Mouse (Mus musculus): ENCODE measurements around the gene Ephb2. TPM values are rescaled to one million over a fixed set of nuclear protein-coding genes. Genes with fewer than 3 reads are reported as not detected.
A peak's percentile ranks its signal among the peaks of the same experiment; 100 is the strongest.

Ephb2 gene
- total and polyA plus RNA-seq, 2 experiments from 2014 or later, result 15.6 to 202 TPM

GRCm38 (mm10) chr4:136867690-136868345 is 32.0 kb upstream of the Ephb2 start:
- DNase-seq (ENCODE audit: low spot score) (peak; percentile 58), ATAC-seq (ENCODE audit: low FRiP score) (no peak)
- no peaks in the 10 kb centered on the region for H3K27me3 ChIP-seq (ENCODE audit: insufficient read depth, low read length)
- no peaks in the 10 kb centered on the region for H3K36me3 ChIP-seq (ENCODE audit: insufficient read depth, low read length)
- TF ChIP-seq CTCF (IDR thresholded peaks at IDR 0.05), result no peak
- H3K9me3 ChIP-seq (ENCODE audit: low read length), result no peaks in the 10 kb centered on the region
- no peak overlapping the region for H3K4me3 ChIP-seq (ENCODE audit: low read depth, low read length)
- 25% methylated on average over 10 of the region's 12 CpGs for WGBS
- no peak overlapping the region for H3K9ac ChIP-seq (replicated peaks; ENCODE audit: low read length, poor library complexity, severe bottlenecking)
- no peak overlapping the region for H3K4me2 ChIP-seq (ENCODE audit: low read depth, low read length, poor library complexity, severe bottlenecking)
- H3K27ac ChIP-seq (ENCODE audit: low read depth, low read length), result no peak overlapping the region
- H3K4me1 ChIP-seq (ENCODE audit: insufficient read depth, low read length), result peaks cover 20% of the 10 kb centered on the region

DNA sequence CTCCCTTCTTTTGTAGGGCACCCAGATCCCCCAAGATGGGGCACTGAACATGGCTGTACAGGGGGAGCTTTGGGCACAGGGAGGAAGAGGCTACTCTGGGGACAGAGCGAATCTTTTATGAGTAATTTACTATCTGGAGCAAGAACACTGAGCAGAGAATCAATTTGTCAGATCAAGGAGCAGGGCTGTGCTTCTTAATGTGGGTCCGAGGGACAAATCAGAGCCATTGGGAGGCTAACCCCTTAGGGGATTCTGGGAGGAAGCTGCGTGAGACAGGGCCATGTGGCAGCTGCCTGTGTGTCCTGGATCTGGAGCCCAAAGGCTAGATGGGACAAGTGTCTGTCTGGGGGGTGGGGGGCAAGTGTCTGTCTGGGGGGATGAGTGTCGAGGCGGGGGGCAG is 29.7 kb upstream of the Ephb2 start:
- H3K9me3 ChIP-seq (ENCODE audit: low read length), result no peaks in the 10 kb centered on the region
- H3K4me1 ChIP-seq (ENCODE audit: insufficient read depth, low read length), result peaks cover 26% of the 10 kb centered on the region
- WGBS, result 42% methylated on average over 5 of the region's 5 CpGs
- H3K27ac ChIP-seq (ENCODE audit: low read depth, low read length), result peak overlapping the region; percentile 65
- no peaks in the 10 kb centered on the region for H3K27me3 ChIP-seq (ENCODE audit: insufficient read depth, low read length)
- TF ChIP-seq CTCF (IDR thresholded peaks at IDR 0.05), result no peak
- 0 out of 2 replicates have a peak overlapping the region, but pooled peaks have one; percentile 13 for H3K9ac ChIP-seq (replicated peaks; ENCODE audit: low read length, poor library complexity, severe bottlenecking)
- no peaks in the 10 kb centered on the region for H3K36me3 ChIP-seq (ENCODE audit: insufficient read depth, low read length)
- no peak overlapping the region for H3K4me3 ChIP-seq (ENCODE audit: low read depth, low read length)
- ATAC-seq (ENCODE audit: low FRiP score) (no peak), DNase-seq (ENCODE audit: low spot score) (no peak)
- H3K4me2 ChIP-seq (ENCODE audit: low read depth, low read length, poor library complexity, severe bottlenecking), result 0 out of 2 replicates have a peak overlapping the region, but pooled peaks have one; percentile 9

DNA sequence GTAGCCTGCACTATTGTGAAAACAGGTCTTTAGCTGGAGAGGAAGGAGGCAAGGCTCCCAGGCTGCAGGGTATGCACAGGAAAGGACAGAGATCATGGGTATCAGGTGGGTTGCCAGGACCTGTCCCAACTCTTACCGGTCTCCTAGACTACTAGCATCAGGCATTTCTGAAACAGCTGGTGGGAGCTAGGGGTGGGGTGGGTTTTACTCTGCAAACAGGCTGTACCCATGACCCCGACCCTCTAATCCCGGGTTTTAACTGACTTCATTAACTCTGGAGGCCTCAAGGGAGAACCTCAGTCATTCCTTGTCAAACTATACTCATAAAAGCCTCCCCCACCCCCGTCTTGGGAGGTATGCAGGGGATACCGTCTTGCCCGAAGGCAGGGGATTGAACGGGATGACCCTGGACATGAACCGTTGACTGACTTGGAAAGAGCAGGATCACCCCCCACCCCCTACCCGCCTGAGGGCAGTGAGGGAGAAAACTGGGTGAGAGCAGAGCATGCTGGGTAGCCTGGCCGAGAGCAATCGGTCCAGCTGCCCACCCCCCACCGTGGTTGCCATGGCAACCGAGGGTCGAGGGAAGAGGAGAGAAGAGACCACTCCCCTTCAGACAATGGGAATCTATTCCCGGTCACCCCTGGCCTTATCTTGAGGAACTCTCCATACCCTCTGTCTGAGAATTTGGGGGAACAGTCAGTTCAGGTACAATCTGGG is 29.1 kb upstream of the Ephb2 start:
- whole genome bisulfite sequencing, result 3% methylated on average over 15 of the region's 15 CpGs
- H3K27me3 ChIP-seq (ENCODE audit: insufficient read depth, low read length), result no peaks in the 10 kb centered on the region
- 0 out of 2 replicates have a peak overlapping the region, but pooled peaks have one; percentile 13 for H3K9ac ChIP-seq (replicated peaks; ENCODE audit: low read length, poor library complexity, severe bottlenecking)
- ATAC-seq (ENCODE audit: low FRiP score), result 0 out of 2 replicates have a peak, but pooled peaks have one; percentile 20
- H3K9me3 ChIP-seq (ENCODE audit: low read length), result no peaks in the 10 kb centered on the region
- H3K4me3 ChIP-seq (ENCODE audit: low read depth, low read length), result no peak overlapping the region
- H3K4me2 ChIP-seq (ENCODE audit: low read depth, low read length, poor library complexity, severe bottlenecking), result 0 out of 2 replicates have a peak overlapping the region, but pooled peaks have one; percentile 9
- no peak for TF ChIP-seq CTCF (IDR thresholded peaks at IDR 0.05)
- H3K4me1 ChIP-seq (ENCODE audit: insufficient read depth, low read length), result peaks cover 26% of the 10 kb centered on the region
- DNase-seq (ENCODE audit: low spot score), result peak; percentile 85
- no peaks in the 10 kb centered on the region for H3K36me3 ChIP-seq (ENCODE audit: insufficient read depth, low read length)
- peak overlapping the region; percentile 65 for H3K27ac ChIP-seq (ENCODE audit: low read depth, low read length)

- no peak for TF ChIP-seq CTCF (IDR thresholded peaks at IDR 0.05)
- Histone ChIP-seq H3K4me2 (ENCODE audit: low read depth, low read length, poor library complexity, severe bottlenecking) (no peak overlapping the region), H3K9me3 (ENCODE audit: low read length) (no peaks in the 10 kb centered on the region), H3K27ac (ENCODE audit: low read depth, low read length) (no peak overlapping the region), H3K4me1 (ENCODE audit: insufficient read depth, low read length) (peaks cover 26% of the 10 kb centered on the region), H3K36me3 (ENCODE audit: insufficient read depth, low read length) (no peaks in the 10 kb centered on the region), H3K9ac (replicated peaks; ENCODE audit: low read length, poor library complexity, severe bottlenecking) (no peak overlapping the region), H3K4me3 (ENCODE audit: low read depth, low read length) (no peak overlapping the region), H3K27me3 (ENCODE audit: insufficient read depth, low read length) (no peaks in the 10 kb centered on the region)
- ATAC-seq (ENCODE audit: low FRiP score) (no peak), DNase-seq (ENCODE audit: low spot score) (no peak)
- 15% methylated on average over 9 of the region's 9 CpGs for WGBS
Measured at GRCm38 (mm10) chr4:136863517-136863916, 27.7 kb upstream of the Ephb2 start.

DNA sequence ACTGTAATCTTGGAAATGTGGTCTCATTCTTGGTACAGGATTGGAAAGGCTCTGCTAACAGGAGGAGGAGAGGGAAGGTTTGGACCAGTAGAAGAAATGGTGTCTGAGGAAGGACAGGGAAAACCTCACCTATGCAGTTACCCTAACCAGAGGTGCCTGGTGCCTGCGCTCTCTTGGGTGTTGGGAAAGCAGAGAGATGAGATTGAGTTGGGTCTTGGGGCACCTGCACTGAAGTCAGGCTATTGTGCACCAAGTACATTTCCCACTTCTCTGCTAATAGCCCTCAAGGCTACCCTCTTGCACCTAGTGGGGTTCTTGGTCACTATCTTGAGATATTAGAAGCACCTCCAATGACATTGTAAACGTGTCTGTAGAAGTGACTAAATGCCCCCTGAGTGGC is 26.6 kb upstream of the Ephb2 start:
- WGBS, result 80% methylated on average over 2 of the region's 2 CpGs
- ATAC-seq (ENCODE audit: low FRiP score), result no peak
- Histone ChIP-seq H3K4me2 (ENCODE audit: low read depth, low read length, poor library complexity, severe bottlenecking) (no peak overlapping the region), H3K27me3 (ENCODE audit: insufficient read depth, low read length) (no peaks in the 10 kb centered on the region), H3K9ac (replicated peaks; ENCODE audit: low read length, poor library complexity, severe bottlenecking) (no peak overlapping the region), H3K36me3 (ENCODE audit: insufficient read depth, low read length) (no peaks in the 10 kb centered on the region), H3K9me3 (ENCODE audit: low read length) (no peaks in the 10 kb centered on the region), H3K4me3 (ENCODE audit: low read depth, low read length) (no peak overlapping the region), H3K27ac (ENCODE audit: low read depth, low read length) (no peak overlapping the region), H3K4me1 (ENCODE audit: insufficient read depth, low read length) (peaks cover 21% of the 10 kb centered on the region)
- DNase-seq (ENCODE audit: low spot score), result no peak
- no peak for TF ChIP-seq CTCF (IDR thresholded peaks at IDR 0.05)

GRCm38 (mm10) chr4:136861806-136862205 is 26.0 kb upstream of the Ephb2 start:
- H3K27me3 ChIP-seq (ENCODE audit: insufficient read depth, low read length), result no peaks in the 10 kb centered on the region
- H3K27ac ChIP-seq (ENCODE audit: low read depth, low read length), result peak overlapping the region; percentile 38; the same call in 1 of the 2 replicates
- H3K36me3 ChIP-seq (ENCODE audit: insufficient read depth, low read length), result no peaks in the 10 kb centered on the region
- peaks cover 21% of the 10 kb centered on the region for H3K4me1 ChIP-seq (ENCODE audit: insufficient read depth, low read length)
- 6% methylated on average over 14 of the region's 17 CpGs for WGBS
- TF ChIP-seq CTCF (IDR thresholded peaks at IDR 0.05), result no peak
- no peaks in the 10 kb centered on the region for H3K9me3 ChIP-seq (ENCODE audit: low read length)
- ATAC-seq (ENCODE audit: low FRiP score), result peak; percentile 57; the same call in 1 of the 2 replicates
- no peak overlapping the region; the same call in 1 of the 2 replicates for H3K9ac ChIP-seq (replicated peaks; ENCODE audit: low read length, poor library complexity, severe bottlenecking)
- DNase-seq (ENCODE audit: low spot score), result no peak
- H3K4me3 ChIP-seq (ENCODE audit: low read depth, low read length), result no peak overlapping the region
- H3K4me2 ChIP-seq (ENCODE audit: low read depth, low read length, poor library complexity, severe bottlenecking), result no peak overlapping the region

All from midbrain, postnatal 0 days (tissue).